Mouse (Mus musculus) liver, embryonic 14.5 days (tissue): ENCODE measurements at regions not wholly inside any gene's neighbourhood (a gene's known extent, or its start where the extent isn't known, plus 50 kb on each side); places are given as distances from the start of the nearest gene placed in this dataset.

Source experiments
- CTCF ChIP-seq: IDR thresholded peaks from 2 replicates; pipeline ENCODE4 v1.5.1; 2016; ENCODE audit warnings: antibody characterized with exemption, low read depth, control low read depth
- EP300 ChIP-seq: IDR thresholded peaks from 2 replicates; pipeline ENCODE4 v1.6.1; 2016; ENCODE audit warnings: antibody characterized with exemption, low read depth

- TF ChIP-seq EP300 (no peak), CTCF (no peak)
Measured at GRCm38 (mm10) chr9:46454807-46455610, 135.2 kb upstream of the 4931429L15Rik start.
